Mouse (Mus musculus) MEL (cell line): ENCODE data around the gene Tal1. TPM values are rescaled to one million over a fixed set of nuclear protein-coding genes. Genes with fewer than 3 reads are reported as not detected.
A peak's percentile ranks its signal among the peaks of the same experiment; 100 is the strongest.

ENCODE experiments used
- DNase-seq: peaks from one replicate; pipeline ENCODE4 v3.0.0; 2011; ENCODE audit warnings: low read depth, low spot score
- H3K27ac ChIP-seq: 2 replicates; pipeline ENCODE4 v1.5.1; 2012; ENCODE audit warnings: low read depth, mild to moderate bottlenecking, control low read depth, low read length, moderate library complexity; ENCODE audit not compliant: control insufficient read depth
- H3K27me3 ChIP-seq, 2 experiments: fragments of 150-350 bp in 1 of 2; sonication (generic) in 1 of 2; 2 replicates each; pipeline ENCODE4 v1.6.1; 2012; ENCODE audit warnings: low read length in 2 of 2, mild to moderate bottlenecking in 2 of 2, improper control_type of control experiment in 1 of 2, moderate library complexity in 1 of 2; ENCODE audit not compliant: insufficient read depth in 2 of 2, control insufficient read depth in 1 of 2
- H3K36me3 ChIP-seq, 2 experiments: 2 replicates each; pipeline ENCODE4 v1.6.1; 2012 to 2014; ENCODE audit warnings: low read length in 2 of 2, improper control_type of control experiment in 1 of 2, inconsistent platforms in 1 of 2, mild to moderate bottlenecking in 1 of 2; ENCODE audit not compliant: insufficient read depth in 2 of 2, control insufficient read depth in 1 of 2
- H3K4me1 ChIP-seq, 2 experiments: fragments of 150-350 bp in 1 of 2; sonication (generic) in 1 of 2; 2 replicates each; pipeline ENCODE4 v1.6.1; 2012; ENCODE audit warnings: low read length in 2 of 2, improper control_type of control experiment in 1 of 2, mild to moderate bottlenecking in 1 of 2; ENCODE audit not compliant: insufficient read depth in 2 of 2, control insufficient read depth in 1 of 2
- H3K4me3 ChIP-seq, 2 experiments: fragments of 150-350 bp in 1 of 2; sonication (generic) in 1 of 2; 2 replicates each; pipeline ENCODE4 v1.5.1; 2012; ENCODE audit warnings: low read depth in 2 of 2, low read length in 2 of 2, mild to moderate bottlenecking in 2 of 2, moderate library complexity in 2 of 2, control low read depth in 1 of 2, improper control_type of control experiment in 1 of 2; ENCODE audit not compliant: control insufficient read depth in 1 of 2, insufficient read depth in 1 of 2
- H3K79me2 ChIP-seq: 2 replicates; pipeline ENCODE4 v1.6.1; 2012; ENCODE audit warnings: mild to moderate bottlenecking, low read length, moderate library complexity; ENCODE audit not compliant: control insufficient read depth, poor library complexity, insufficient read depth
- H3K9ac ChIP-seq: 2 replicates; pipeline ENCODE4 v1.6.1; 2012; ENCODE audit warnings: low read depth, mild to moderate bottlenecking, control low read depth, low read length, moderate library complexity; ENCODE audit not compliant: control insufficient read depth, poor library complexity, severe bottlenecking
- H3K9me3 ChIP-seq: fragments of 150-350 bp; sonication (generic); replicated peaks from 2 replicates; pipeline ENCODE4 v1.6.1; 2012; ENCODE audit warnings: mild to moderate bottlenecking, low read length, improper control_type of control experiment, moderate library complexity; ENCODE audit not compliant: insufficient read depth
- BHLHE40 ChIP-seq: IDR thresholded peaks from 2 replicates; pipeline ENCODE4 v1.6.1; 2012; ENCODE audit warnings: low read depth, mild to moderate bottlenecking, inconsistent platforms, low read length, improper control_type of control experiment, borderline replicate concordance
- CHD1 ChIP-seq: IDR thresholded peaks from 2 replicates; pipeline ENCODE4 v1.6.1; 2012; ENCODE audit warnings: low read depth, mild to moderate bottlenecking, inconsistent platforms, low read length, improper control_type of control experiment
- CHD2 ChIP-seq: IDR thresholded peaks from 2 replicates; pipeline ENCODE4 v1.6.1; 2011; ENCODE audit warnings: low read length, improper control_type of control experiment
- ELF1 ChIP-seq: IDR thresholded peaks from 2 replicates; pipeline ENCODE4 v1.6.1; 2014; ENCODE audit warnings: low read depth, mild to moderate bottlenecking, inconsistent platforms, low read length, improper control_type of control experiment, moderate library complexity
- EP300 ChIP-seq, 2 experiments: IDR thresholded peaks; 2 replicates each; pipeline ENCODE4 v1.6.1; 2011; ENCODE audit warnings: improper control_type of control experiment in 2 of 2, low read length in 2 of 2, low read depth in 1 of 2, mild to moderate bottlenecking in 1 of 2
- ETS1 ChIP-seq: IDR thresholded peaks from 2 replicates; pipeline ENCODE4 v1.6.1; 2012; ENCODE audit warnings: low read depth, mild to moderate bottlenecking, inconsistent platforms, low read length, improper control_type of control experiment, moderate library complexity
- GABPA ChIP-seq: IDR thresholded peaks from 2 replicates; pipeline ENCODE4 v1.6.1; 2012; ENCODE audit warnings: low read depth, mild to moderate bottlenecking, inconsistent platforms, low read length, improper control_type of control experiment, moderate library complexity
- GATA1 ChIP-seq: IDR thresholded peaks from 2 replicates; pipeline ENCODE4 v1.6.1; 2011; ENCODE audit warnings: low read depth, low read length, improper control_type of control experiment
- HCFC1 ChIP-seq: IDR thresholded peaks from 2 replicates; pipeline ENCODE4 v1.6.1; 2012; ENCODE audit warnings: low read depth, mild to moderate bottlenecking, inconsistent platforms, low read length, improper control_type of control experiment, moderate library complexity
- JUND ChIP-seq: IDR thresholded peaks from 2 replicates; pipeline ENCODE4 v1.6.1; 2011; ENCODE audit warnings: low read depth, mild to moderate bottlenecking, improper control_type of control experiment, low read length
- KAT2A ChIP-seq: conservative IDR thresholded peaks from 2 replicates; pipeline ENCODE4 v1.6.1; 2012; ENCODE audit warnings: low read depth, low read length, improper control_type of control experiment, inconsistent platforms
- MAFK ChIP-seq: IDR thresholded peaks from 2 replicates; pipeline ENCODE4 v1.6.1; 2011; ENCODE audit warnings: low read depth, mild to moderate bottlenecking, low read length, improper control_type of control experiment, borderline replicate concordance
- MAX ChIP-seq: IDR thresholded peaks from 2 replicates; pipeline ENCODE4 v1.6.1; 2011; ENCODE audit warnings: low read length, improper control_type of control experiment
- MAZ ChIP-seq: IDR thresholded peaks from 2 replicates; pipeline ENCODE4 v1.6.1; 2012; ENCODE audit warnings: low read depth, mild to moderate bottlenecking, inconsistent platforms, low read length, improper control_type of control experiment
- MEF2A ChIP-seq: IDR thresholded peaks from 2 replicates; pipeline ENCODE4 v1.6.1; 2014; ENCODE audit warnings: low read depth, mild to moderate bottlenecking, inconsistent platforms, low read length, improper control_type of control experiment; ENCODE audit not compliant: poor library complexity, insufficient replicate concordance, severe bottlenecking; ENCODE audit errors: extremely low read depth
- MYB ChIP-seq: IDR thresholded peaks from 2 replicates; pipeline ENCODE4 v1.6.1; 2011; ENCODE audit warnings: mild to moderate bottlenecking, low read depth, low read length, improper control_type of control experiment
- MYC ChIP-seq: IDR thresholded peaks from 2 replicates; pipeline ENCODE4 v1.6.1; 2011; ENCODE audit warnings: low read depth, mild to moderate bottlenecking, low read length, improper control_type of control experiment, moderate library complexity
- NELFE ChIP-seq: IDR thresholded peaks from 2 replicates; pipeline ENCODE4 v1.6.1; 2011; ENCODE audit warnings: low read depth, low read length, improper control_type of control experiment
- NRF1 ChIP-seq: IDR thresholded peaks from 2 replicates; pipeline ENCODE4 v1.6.1; 2014; ENCODE audit warnings: low read depth, mild to moderate bottlenecking, inconsistent platforms, low read length, improper control_type of control experiment, moderate library complexity; ENCODE audit not compliant: poor library complexity, insufficient read depth, severe bottlenecking
- POLR2A ChIP-seq, 2 experiments: IDR thresholded peaks; 2 replicates each; pipeline ENCODE4 v1.6.1; 2011 to 2012; ENCODE audit warnings: low read length in 2 of 2, mild to moderate bottlenecking in 2 of 2, control low read depth in 1 of 2, improper control_type of control experiment in 1 of 2, low read depth in 1 of 2, moderate library complexity in 1 of 2; ENCODE audit not compliant: control insufficient read depth in 1 of 2, insufficient read depth in 1 of 2, poor library complexity in 1 of 2
- POLR2AphosphoS2 ChIP-seq: IDR thresholded peaks from 2 replicates; pipeline ENCODE4 v1.6.1; 2011; ENCODE audit warnings: low read length, improper control_type of control experiment
- POLR2AphosphoS5 ChIP-seq: IDR thresholded peaks from 2 replicates; pipeline ENCODE4 v1.6.1; 2012; ENCODE audit warnings: low read depth, borderline replicate concordance, mild to moderate bottlenecking, inconsistent platforms, low read length, moderate library complexity, mixed read lengths
- RAD21 ChIP-seq: IDR thresholded peaks from 2 replicates; pipeline ENCODE4 v1.6.1; 2011; ENCODE audit warnings: mild to moderate bottlenecking, low read depth, low read length, improper control_type of control experiment
- RCOR1 ChIP-seq: IDR thresholded peaks from 2 replicates; pipeline ENCODE4 v1.6.1; 2012; ENCODE audit warnings: low read depth, mild to moderate bottlenecking, inconsistent platforms, low read length, improper control_type of control experiment
- SMC3 ChIP-seq: IDR thresholded peaks from 2 replicates; pipeline ENCODE4 v1.6.1; 2011; ENCODE audit warnings: low read depth, low read length, improper control_type of control experiment
- TAL1 ChIP-seq: IDR thresholded peaks from 2 replicates; pipeline ENCODE4 v1.6.1; 2012; ENCODE audit warnings: mild to moderate bottlenecking, inconsistent platforms, low read length, moderate library complexity, mixed read lengths
- TBP ChIP-seq: IDR thresholded peaks from 2 replicates; pipeline ENCODE4 v1.8.0; 2011; ENCODE audit warnings: low read depth, low read length, improper control_type of control experiment
- TCF12 ChIP-seq: IDR thresholded peaks from 2 replicates; pipeline ENCODE4 v1.6.1; 2014; ENCODE audit warnings: low read depth, mild to moderate bottlenecking, inconsistent platforms, low read length, improper control_type of control experiment, moderate library complexity
- UBTF ChIP-seq: IDR thresholded peaks from 2 replicates; pipeline ENCODE4 v1.6.1; 2012; ENCODE audit warnings: low read depth, mild to moderate bottlenecking, inconsistent platforms, low read length, improper control_type of control experiment, moderate library complexity, borderline replicate concordance; ENCODE audit not compliant: insufficient read depth
- USF1 ChIP-seq: IDR thresholded peaks from 2 replicates; pipeline ENCODE4 v1.6.1; 2014; ENCODE audit warnings: low read depth, mild to moderate bottlenecking, inconsistent platforms, low read length, improper control_type of control experiment, moderate library complexity
- USF2 ChIP-seq, 2 experiments: IDR thresholded peaks; 2 replicates each; pipeline ENCODE4 v1.6.1; 2011 to 2012; ENCODE audit warnings: improper control_type of control experiment in 2 of 2, low read length in 2 of 2, borderline replicate concordance in 1 of 2, inconsistent platforms in 1 of 2, low read depth in 1 of 2, mild to moderate bottlenecking in 1 of 2; ENCODE audit not compliant: insufficient read depth in 1 of 2
- ZC3H11A ChIP-seq: IDR thresholded peaks from 2 replicates; pipeline ENCODE4 v1.6.1; 2012; ENCODE audit warnings: low read depth, mild to moderate bottlenecking, inconsistent platforms, low read length, improper control_type of control experiment
- ZKSCAN1 ChIP-seq: IDR thresholded peaks from 2 replicates; pipeline ENCODE4 v1.6.1; 2012; ENCODE audit warnings: low read depth, mild to moderate bottlenecking, inconsistent platforms, low read length, improper control_type of control experiment, moderate library complexity
- ZMIZ1 ChIP-seq: IDR thresholded peaks from 2 replicates; pipeline ENCODE4 v1.6.1; 2012; ENCODE audit warnings: low read depth, mild to moderate bottlenecking, inconsistent platforms, low read length, improper control_type of control experiment, moderate library complexity
- ZNF384 ChIP-seq: IDR thresholded peaks from 2 replicates; pipeline ENCODE4 v1.6.1; 2012; ENCODE audit warnings: low read depth, mild to moderate bottlenecking, inconsistent platforms, low read length, improper control_type of control experiment
- polyA plus RNA-seq, 2 experiments: library from polyadenylated mRNA; stranded (reverse) in 1 of 2; unstranded in 1 of 2; fragments of >175 nt in 1 of 2; fragments of >200 nt in 1 of 2; gene quantifications; 2 replicates each; pipeline versions ENCODE4 v1.2.1 to v1.2.4; 2012; ENCODE audit warnings: low replicate concordance in 2 of 2, low read depth in 1 of 2; ENCODE audit not compliant: insufficient read length in 2 of 2, insufficient read depth in 1 of 2, missing spikeins in 1 of 2
- total RNA-seq: library from RNA; depleted of rRNA; stranded (reverse); fragments of 300-350 nt; gene quantifications from 2 replicates; pipeline ENCODE4 v1.2.3, GENCODE M21; 2012

The Tal1 gene
- total and polyA plus RNA-seq, 3 experiments, result 34.9 to 48.9 TPM; not detected in 1

DNA sequence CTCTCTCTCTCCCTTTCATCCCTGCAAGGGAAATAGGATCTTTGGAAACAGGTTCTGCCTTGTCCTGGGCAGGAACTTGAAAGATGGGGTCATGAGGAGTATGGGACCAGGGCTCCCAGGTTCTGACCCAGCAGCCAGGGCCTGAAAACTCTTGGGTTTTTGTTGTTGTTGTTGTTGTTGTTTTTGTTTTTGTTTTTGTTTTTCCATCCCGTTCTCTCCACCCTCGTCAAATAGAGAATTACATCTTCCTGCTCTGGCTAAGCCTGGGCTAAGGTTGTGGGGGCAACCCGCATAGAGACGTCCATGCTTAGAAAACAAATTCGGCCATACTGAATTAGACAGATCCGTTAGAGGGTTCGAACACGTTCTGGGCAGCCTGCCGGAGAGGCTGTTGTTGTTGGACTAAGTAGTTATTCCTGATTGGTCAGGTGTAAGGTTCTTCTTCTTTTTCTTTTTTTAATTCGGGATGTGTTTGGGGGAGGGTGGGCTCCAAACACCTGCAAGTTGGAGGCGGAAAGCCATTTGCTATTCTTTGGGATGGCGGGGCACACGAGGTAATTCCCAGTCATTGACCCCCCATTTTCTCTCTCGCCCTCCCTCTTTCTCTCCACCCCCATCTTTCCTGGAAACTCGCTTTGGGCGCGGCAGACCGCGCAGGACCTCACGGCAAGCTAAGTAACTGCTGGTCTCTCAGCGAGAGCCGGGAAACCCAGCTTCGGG, 2.8 kb downstream of the Tal1 start:
- Histone ChIP-seq H3K9ac (peak overlapping the region; percentile 77), H3K27me3 (no peaks in the 10 kb centered on the region), H3K79me2 (peaks cover 69% of the 10 kb centered on the region), H3K36me3 (peaks cover 0 to 27% of the 10 kb centered on the region in 2 experiments; a peak in 2 of 4 replicates), H3K4me1 (peaks cover 10 to 27% of the 10 kb centered on the region in 2 experiments), H3K4me3 (peak overlapping the region; percentile 73 to 97), H3K9me3 (no peaks in the 10 kb centered on the region), H3K27ac (peak overlapping the region; percentile 80)
- peak; percentile 77 for DNase-seq
- TF ChIP-seq JUND (no peak), CHD1 (no peak), NRF1 (no peak), ELF1 (no peak), GATA1 (no peak), GABPA (no peak), MYB (no peak; the same call in none of the 2 replicates), KAT2A (no peak), ETS1 (0 out of 2 replicates have a peak, but pooled peaks have one; percentile 21), MAZ (peak; percentile 47; the same call in 1 of the 2 replicates), MAX (peak; percentile 83), POLR2AphosphoS5 (no peak), MEF2A (no peak), RCOR1 (no peak), CHD2 (no peak), BHLHE40 (no peak), RAD21 (no peak), NELFE (peak; percentile 53), POLR2AphosphoS2 (no peak; the same call in 1 of the 2 replicates), TBP (0 out of 2 replicates have a peak, but pooled peaks have one; percentile 36), MYC (peak; percentile 77), MAFK (no peak), UBTF (no peak), ZNF384 (peak; percentile 50; the same call in 1 of the 2 replicates), SMC3 (no peak), EP300 (IDR thresholded peaks at IDR 0.05; ENCODE audit: low read depth in 1 of 2, low read length in 2 of 2) (no peak; a peak in 1 of 4 replicates), ZC3H11A (no peak), USF1 (no peak), HCFC1 (peak; percentile 34; the same call in 1 of the 2 replicates), TCF12 (no peak), TAL1 (no peak), USF2 (IDR thresholded peaks at IDR 0.05; ENCODE audit: borderline replicate concordance in 1 of 2, insufficient read depth in 1 of 2, low read depth in 1 of 2, low read length in 2 of 2) (no peak), ZMIZ1 (peak; percentile 49), POLR2A (IDR thresholded peaks at IDR 0.05; ENCODE audit: control insufficient read depth in 1 of 2, insufficient read depth in 1 of 2, low read depth in 1 of 2, low read length in 2 of 2, poor library complexity in 1 of 2) (peak; percentile 26 to 52; a peak in 2 of 4 replicates), ZKSCAN1 (no peak; the same call in 1 of the 2 replicates)
